Mouse (Mus musculus) embryonic stem cell, embryonic (primary cell): ENCODE data around the gene Kcnk2.

Experiments
- CTCF ChIA-PET, 4 experiments: fragments of 300-600 bp in 2 of 4; fragments of 350-600 bp in 2 of 4; sonication (Branson Sonifier 250); formaldehyde crosslinking; loops; one replicate each; lab custom pipeline; 2022; ENCODE audit warnings: inconsistent platforms in 2 of 4; lab: Charles Lee
- POLR2A ChIA-PET, 4 experiments: fragments of 300-600 bp in 2 of 4; fragments of 350-600 bp in 2 of 4; sonication (Branson Sonifier 250); formaldehyde crosslinking; loops; one replicate each; lab custom pipeline; 2022; ENCODE audit warnings: antibody characterized with exemption in 4 of 4, inconsistent platforms in 1 of 4; lab: Charles Lee

Kcnk2 gene

GRCm38 (mm10) chr1:189349205-189349604, 52.9 kb downstream of the Kcnk2 start:
- ChIA-PET POLR2A (no interaction called here), CTCF (interaction anchor here in 2 of 4 experiments (0.6 to 1.3 kb wide), 2 partner anchors 96 to 277 kb away, joined by 3 to 4 read pairs; no protein-coding TSS in a partner anchor)

- ChIA-PET POLR2A (interaction anchor here in 1 of 4 experiments (0.6 kb wide), 1 partner anchor 460 kb away, joined by 3 read pairs; no protein-coding TSS in a partner anchor), CTCF (interaction anchor here in 1 of 4 experiments (0.6 kb wide), 1 partner anchor 735 kb away, joined by 3 read pairs; no protein-coding TSS in a partner anchor)
Observed at GRCm38 (mm10) chr1:189345166-189345565, 56.9 kb downstream of the Kcnk2 start.

GRCm38 (mm10) chr1:189343301-189344251, 58.5 kb downstream of the Kcnk2 start:
- CTCF ChIA-PET = interaction anchor here in 2 of 4 experiments (0.5 to 0.7 kb wide), 3 partner anchors 284 to 762 kb away, joined by 3 to 5 read pairs (median 3); no protein-coding TSS in a partner anchor

GRCm38 (mm10) chr1:189342416-189343104, 59.5 kb downstream of the Kcnk2 start:
- CTCF ChIA-PET = interaction anchor here in 2 of 4 experiments (0.6 to 0.7 kb wide), 2 partner anchors 703 to 761 kb away, joined by 3 to 5 read pairs; no protein-coding TSS in a partner anchor

More at GRCm38 (mm10) chr1:189343301-189344251, 58.5 kb downstream of the Kcnk2 start:
- POLR2A ChIA-PET = interaction anchor here in 2 of 4 experiments (0.6 to 1.0 kb wide), 5 partner anchors 241 to 1729 kb away, joined by 3 to 6 read pairs (median 5); no protein-coding TSS in a partner anchor

GRCm38 (mm10) chr1:189341381-189341917, 60.6 kb downstream of the Kcnk2 start:
- ChIA-PET POLR2A (no interaction called here), CTCF (no interaction called here)

More at GRCm38 (mm10) chr1:189342416-189343104, 59.5 kb downstream of the Kcnk2 start:
- POLR2A ChIA-PET = interaction anchor here in 2 of 4 experiments (0.6 to 1.0 kb wide), 4 partner anchors 242 to 1730 kb away, joined by 3 to 6 read pairs (median 5); no protein-coding TSS in a partner anchor

DNA sequence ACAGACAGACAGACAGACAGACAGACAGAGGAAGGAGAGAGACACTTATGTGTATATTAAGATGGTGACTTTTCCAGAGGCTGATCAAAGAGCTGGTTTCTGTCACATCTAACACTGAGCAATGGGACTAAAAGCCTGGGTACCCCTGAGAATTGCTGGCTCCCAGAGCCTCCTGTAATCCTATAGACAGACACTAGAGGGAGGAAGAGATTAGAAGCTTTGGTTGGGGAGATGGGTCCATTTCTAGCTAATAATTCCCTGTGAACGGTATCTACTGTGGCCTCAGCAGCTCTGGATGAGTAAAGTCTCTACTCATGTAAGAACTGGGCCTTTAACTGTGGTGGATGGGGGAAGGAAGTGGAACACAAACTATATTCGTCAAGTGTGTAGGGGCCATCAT, 86.2 kb downstream of the Kcnk2 start:
- ChIA-PET POLR2A (no interaction called here), CTCF (interaction anchor here in 1 of 4 experiments (0.6 to 1.1 kb wide), 4 partner anchors 8 to 312 kb away, joined by 3 to 5 read pairs (median 4); no protein-coding TSS in a partner anchor)

- CTCF ChIA-PET = no interaction called here
- POLR2A ChIA-PET = no interaction called here
Observed at GRCm38 (mm10) chr1:189314495-189314894, 87.6 kb downstream of the Kcnk2 start.

DNA sequence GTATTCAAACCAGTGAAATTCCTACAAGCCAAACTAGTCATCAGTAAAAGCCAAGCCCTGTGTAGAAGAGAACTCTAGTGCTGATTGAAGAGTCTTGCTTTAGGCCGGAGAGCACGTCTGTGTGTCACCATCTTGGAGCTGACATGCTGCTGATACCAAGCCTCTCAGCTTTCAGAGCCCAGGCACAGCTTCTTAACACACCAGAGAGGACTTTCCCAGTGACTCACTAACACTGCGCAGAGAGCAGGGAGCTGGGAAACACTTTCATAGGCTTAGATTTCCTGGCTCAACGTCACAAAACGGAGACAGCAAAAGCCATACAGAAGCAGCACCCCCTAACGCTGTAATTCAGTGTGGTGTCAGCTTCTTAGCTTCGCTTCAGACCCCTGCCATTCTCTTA, 88.3 kb downstream of the Kcnk2 start:
- ChIA-PET POLR2A (no interaction called here), CTCF (no interaction called here)

- ChIA-PET CTCF (no interaction called here), POLR2A (no interaction called here)
Observed at GRCm38 (mm10) chr1:189310145-189310544, 91.9 kb downstream of the Kcnk2 start.

GRCm38 (mm10) chr1:189304988-189305522, 97.0 kb downstream of the Kcnk2 start:
- POLR2A ChIA-PET = no interaction called here

GRCm38 (mm10) chr1:189303001-189303400, 99.1 kb downstream of the Kcnk2 start:
- CTCF ChIA-PET = no interaction called here
- POLR2A ChIA-PET = no interaction called here

More at GRCm38 (mm10) chr1:189304988-189305522, 97.0 kb downstream of the Kcnk2 start:
- CTCF ChIA-PET = interaction anchor here in 1 of 4 experiments (0.5 kb wide), 1 partner anchor 196 kb away, joined by 4 read pairs; no protein-coding TSS in a partner anchor

- CTCF ChIA-PET = interaction anchor here in 1 of 4 experiments (0.6 kb wide), 1 partner anchor 32 kb away, joined by 3 read pairs; no protein-coding TSS in a partner anchor
- POLR2A ChIA-PET = no interaction called here
Observed at GRCm38 (mm10) chr1:189293679-189294406, 108.2 kb downstream of the Kcnk2 start.

DNA sequence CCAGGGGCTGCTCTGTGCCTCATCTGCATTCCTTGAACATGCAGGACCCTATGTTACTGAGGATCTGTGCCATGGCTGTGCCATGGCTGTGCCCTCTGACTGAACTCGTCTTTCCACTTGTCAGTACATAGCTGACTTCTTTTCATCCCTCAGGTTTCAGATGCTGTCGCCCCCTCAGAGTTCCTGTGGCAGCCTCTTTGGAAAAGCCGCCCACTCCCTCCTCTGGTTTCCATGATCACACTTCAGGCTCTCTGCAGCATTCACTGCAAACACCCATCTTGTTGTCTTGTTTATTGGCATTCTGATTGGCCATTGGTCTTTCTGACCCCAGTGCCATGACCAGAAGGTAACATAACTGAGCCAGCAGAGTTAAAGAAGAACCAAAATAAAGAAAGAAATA, 111.2 kb downstream of the Kcnk2 start:
- ChIA-PET POLR2A (no interaction called here), CTCF (interaction anchor here in 1 of 4 experiments (0.6 kb wide), 1 partner anchor 1879 kb away, joined by 3 read pairs; no protein-coding TSS in a partner anchor)

GRCm38 (mm10) chr1:189288948-189289347, 113.1 kb downstream of the Kcnk2 start:
- POLR2A ChIA-PET = no interaction called here
- CTCF ChIA-PET = interaction anchor here in 1 of 4 experiments (0.6 kb wide), 1 partner anchor 339 kb away, joined by 24 read pairs; no protein-coding TSS in a partner anchor

GRCm38 (mm10) chr1:189272281-189272680, 129.8 kb downstream of the Kcnk2 start:
- ChIA-PET CTCF (interaction anchor here in 2 of 4 experiments (0.6 kb wide), 2 partner anchors 233 to 759 kb away, joined by 3 read pairs; no protein-coding TSS in a partner anchor), POLR2A (no interaction called here)

DNA sequence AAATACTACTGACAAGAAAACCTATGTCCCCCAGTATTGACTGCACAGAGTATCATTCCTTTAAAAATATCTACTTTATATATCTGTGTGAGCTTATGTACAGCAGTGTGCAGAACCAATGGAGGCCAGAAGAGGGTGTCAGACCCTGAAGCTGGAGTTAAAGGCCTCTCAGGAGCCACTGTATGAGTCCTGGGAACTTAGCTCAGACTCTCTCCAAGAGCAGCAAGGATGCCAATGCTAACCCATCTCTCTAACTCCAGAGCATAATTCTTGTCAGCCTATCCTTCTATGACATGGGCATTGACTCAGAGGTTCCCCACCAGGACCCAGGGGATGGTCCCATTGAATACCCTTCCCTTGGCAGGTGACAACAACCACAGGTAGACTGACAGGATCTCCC, 148.4 kb downstream of the Kcnk2 start:
- ChIA-PET CTCF (interaction anchor here (0.6 to 2.1 kb wide), 21 partner anchors 26 to 375 kb away, joined by 3 to 26 read pairs (median 4); no protein-coding TSS in a partner anchor), POLR2A (interaction anchor here in 1 of 4 experiments (0.6 to 1.2 kb wide), 2 partner anchors 9 to 227 kb away, joined by 3 to 6 read pairs; no protein-coding TSS in a partner anchor)

DNA sequence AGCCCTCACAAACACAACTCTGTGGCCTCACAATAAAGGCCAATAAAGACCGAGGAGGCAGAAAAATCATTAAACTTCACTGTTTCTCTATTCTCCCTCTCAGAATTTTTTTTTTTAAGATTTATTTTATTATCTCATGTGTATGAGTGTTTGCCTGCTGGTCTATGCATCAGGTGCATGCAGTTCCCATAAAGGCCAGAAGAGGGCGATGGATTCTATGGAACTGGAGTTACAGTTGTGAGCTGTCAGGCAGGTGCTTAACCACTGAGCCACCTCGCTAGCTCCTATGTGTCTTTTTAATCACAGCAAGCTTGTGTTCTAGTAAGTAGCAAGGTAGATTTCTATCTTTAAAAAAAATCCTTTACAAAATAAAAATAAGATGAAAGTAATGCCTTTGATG, 148.9 kb downstream of the Kcnk2 start:
- POLR2A ChIA-PET = interaction anchor here in 1 of 4 experiments (0.6 to 1.2 kb wide), 2 partner anchors 9 to 226 kb away, joined by 3 to 6 read pairs; no protein-coding TSS in a partner anchor

More for the DNA sequence above, 148.9 kb downstream of the Kcnk2 start:
- CTCF ChIA-PET = interaction anchor here (0.6 to 2.1 kb wide), 22 partner anchors 26 to 376 kb away, joined by 3 to 26 read pairs (median 4); no protein-coding TSS in a partner anchor
